Mouse (Mus musculus) liver, adult 2 months (tissue): ENCODE data around the gene Plekha6. TPM values are rescaled to one million over a fixed set of nuclear protein-coding genes. Genes with fewer than 3 reads are reported as not detected.

ENCODE experiments used
- DNase-seq: peaks from one replicate; pipeline ENCODE4 v3.0.0-alpha.2; 2011; ENCODE audit warnings: low read depth, low spot score; ENCODE audit errors: extremely low read depth
- H3K27ac ChIP-seq: fragments of 200-500 bp; replicated peaks from 2 replicates; pipeline ENCODE4 v1.5.1; 2012; ENCODE audit warnings: low read depth, mild to moderate bottlenecking, control low read depth, inconsistent platforms, low read length; ENCODE audit not compliant: insufficient read depth
- H3K27me3 ChIP-seq: fragments of 200-500 bp; 2 replicates; pipeline ENCODE4 v1.6.1; 2012; ENCODE audit warnings: mild to moderate bottlenecking, moderate library complexity, low read length, inconsistent platforms; ENCODE audit not compliant: control insufficient read depth, insufficient read depth
- H3K36me3 ChIP-seq: fragments of 200-500 bp; 2 replicates; pipeline ENCODE4 v1.6.1; 2012; ENCODE audit warnings: low read length, inconsistent platforms; ENCODE audit not compliant: control insufficient read depth, insufficient read depth
- H3K4me1 ChIP-seq: fragments of 200-500 bp; 2 replicates; pipeline ENCODE4 v1.6.1; 2011; ENCODE audit warnings: low read length; ENCODE audit not compliant: control insufficient read depth, insufficient read depth
- H3K4me3 ChIP-seq: fragments of 200-500 bp; 2 replicates; pipeline ENCODE4 v1.5.1; 2011; ENCODE audit warnings: low read depth, mild to moderate bottlenecking, control low read depth, low read length, moderate library complexity; ENCODE audit not compliant: insufficient read depth
- H3K79me2 ChIP-seq: fragments of 200-500 bp; 2 replicates; pipeline ENCODE4 v1.6.1; 2012; ENCODE audit warnings: inconsistent platforms, mild to moderate bottlenecking, low read length, moderate library complexity; ENCODE audit not compliant: control insufficient read depth, insufficient read depth
- H3K9ac ChIP-seq: fragments of 200-500 bp; 2 replicates; pipeline ENCODE4 v1.6.1; 2012; ENCODE audit warnings: low read depth, mild to moderate bottlenecking, control low read depth, inconsistent platforms, low read length
- CTCF ChIP-seq: fragments of 200-500 bp; IDR thresholded peaks from 2 replicates; pipeline ENCODE4 v1.5.1; 2011; ENCODE audit warnings: low read depth, low read length, control low read depth
- POLR2A ChIP-seq: fragments of 200-500 bp; IDR thresholded peaks from 2 replicates; pipeline ENCODE4 v1.6.1; 2011; ENCODE audit warnings: low read length, control low read depth; ENCODE audit not compliant: insufficient read depth; ENCODE audit errors: extremely low read depth
- WGBS: fragments of 180-500 bp; shearing (Covaris S2); methylation state at CpG from one replicate; pipeline ENCODE4 v1.1.7; 2018; 5-methylcytosine and 5-hydroxymethylcytosine counted together
- polyA plus RNA-seq: library from polyadenylated mRNA; depleted of rRNA; stranded (reverse); fragments of >200 nt; gene quantifications from 2 replicates; pipeline ENCODE4 v1.2.3, GENCODE M21; 2012
- total RNA-seq: library from RNA; depleted of rRNA; stranded (reverse); fragments of >200 nt; gene quantifications from 2 replicates; pipeline ENCODE4 v1.2.3, GENCODE M21; 2014

The Plekha6 gene
- total and polyA plus RNA-seq, 2 experiments: 20.5 to 37.2 TPM

- Histone ChIP-seq H3K9ac (no peak overlapping the region), H3K4me3 (no peak overlapping the region), H3K79me2 (no peaks in the 10 kb centered on the region), H3K36me3 (no peaks in the 10 kb centered on the region), H3K4me1 (peaks cover 19% of the 10 kb centered on the region), H3K27me3 (no peaks in the 10 kb centered on the region), H3K27ac (peak overlapping the region; percentile 49)
- no peak for DNase-seq
- 58% methylated on average over 17 of the region's 17 CpGs for WGBS
- TF ChIP-seq POLR2A (no peak), CTCF (no peak)
These were observed 46.0 kb downstream of the Plekha6 start for GRCm38 (mm10) chr1:133209901-133210516.

GRCm38 (mm10) chr1:133210766-133211165, 46.8 kb downstream of the Plekha6 start:
- H3K4me3 ChIP-seq: no peak overlapping the region
- peak; percentile 93 for DNase-seq
- H3K27ac ChIP-seq: peak overlapping the region; percentile 49
- H3K79me2 ChIP-seq: no peaks in the 10 kb centered on the region
- peaks cover 19% of the 10 kb centered on the region for H3K4me1 ChIP-seq
- no peaks in the 10 kb centered on the region for H3K27me3 ChIP-seq
- TF ChIP-seq CTCF (no peak), POLR2A (no peak)
- no peaks in the 10 kb centered on the region for H3K36me3 ChIP-seq
- 22% methylated on average over 7 of the region's 7 CpGs for WGBS
- H3K9ac ChIP-seq: peak overlapping the region; percentile 22; the same call in 1 of the 2 replicates

- WGBS: 88% methylated on average over 4 of the region's 4 CpGs
- TF ChIP-seq CTCF (no peak), POLR2A (no peak)
- Histone ChIP-seq H3K27ac (no peak overlapping the region), H3K4me1 (peaks cover 19% of the 10 kb centered on the region), H3K36me3 (no peaks in the 10 kb centered on the region), H3K9ac (no peak overlapping the region), H3K79me2 (no peaks in the 10 kb centered on the region), H3K4me3 (no peak overlapping the region), H3K27me3 (no peaks in the 10 kb centered on the region)
- DNase-seq: no peak
These were observed 48.3 kb downstream of the Plekha6 start for GRCm38 (mm10) chr1:133212273-133212672.

GRCm38 (mm10) chr1:133213098-133213497, 49.1 kb downstream of the Plekha6 start:
- TF ChIP-seq CTCF: no peak
- TF ChIP-seq POLR2A: no peak
- Histone ChIP-seq H3K4me3 (no peak overlapping the region), H3K27ac (no peak overlapping the region), H3K27me3 (no peaks in the 10 kb centered on the region), H3K79me2 (no peaks in the 10 kb centered on the region), H3K9ac (no peak overlapping the region), H3K4me1 (peaks cover 19% of the 10 kb centered on the region), H3K36me3 (no peaks in the 10 kb centered on the region)
- 91% methylated on average over 7 of the region's 7 CpGs for WGBS
- no peak for DNase-seq

- 92% methylated on average over 4 of the region's 4 CpGs for WGBS
- H3K79me2 ChIP-seq: no peaks in the 10 kb centered on the region
- H3K27ac ChIP-seq: peak overlapping the region; percentile 34; the same call in 1 of the 2 replicates
- no peak overlapping the region for H3K4me3 ChIP-seq
- no peak overlapping the region for H3K9ac ChIP-seq
- H3K36me3 ChIP-seq: no peaks in the 10 kb centered on the region
- no peaks in the 10 kb centered on the region for H3K27me3 ChIP-seq
- peaks cover 19% of the 10 kb centered on the region for H3K4me1 ChIP-seq
- TF ChIP-seq CTCF (no peak), POLR2A (no peak)
- DNase-seq: peak; percentile 84
These were observed 49.9 kb downstream of the Plekha6 start for GRCm38 (mm10) chr1:133213901-133214300.

GRCm38 (mm10) chr1:133214672-133215359, 50.8 kb downstream of the Plekha6 start:
- Histone ChIP-seq H3K27me3 (no peaks in the 10 kb centered on the region), H3K27ac (no peak overlapping the region)
- 83% methylated on average over 7 of the region's 7 CpGs for WGBS

More at GRCm38 (mm10) chr1:133214672-133215359, 50.8 kb downstream of the Plekha6 start:
- no peaks in the 10 kb centered on the region for H3K79me2 ChIP-seq
- H3K4me1 ChIP-seq: peaks cover 19% of the 10 kb centered on the region
- H3K36me3 ChIP-seq: no peaks in the 10 kb centered on the region
- no peak overlapping the region for H3K4me3 ChIP-seq
- TF ChIP-seq POLR2A (no peak), CTCF (no peak)
- no peak overlapping the region for H3K9ac ChIP-seq
- DNase-seq: no peak
